Mouse (Mus musculus): Measurements from ENCODE around the gene Sash1. TPM values are rescaled to one million over a fixed set of nuclear protein-coding genes. Genes with fewer than 3 reads are reported as not detected.

Sash1 gene
- polyA plus RNA-seq, 1 experiment from 2014 or later: 3.3 TPM

- WGBS: 84% methylated on average over 6 of the region's 6 CpGs
- no peaks in the 10 kb centered on the region; the same call in 1 of the 2 replicates for H3K9me3 ChIP-seq (replicated peaks; ENCODE audit: control insufficient read depth, low read length)
- H3K4me3 ChIP-seq (ENCODE audit: low read depth, low read length): no peak overlapping the region
- no peak overlapping the region for H3K4me2 ChIP-seq (ENCODE audit: low read depth, low read length)
- no peaks in the 10 kb centered on the region for H3K27me3 ChIP-seq (ENCODE audit: control insufficient read depth, insufficient read depth, low read length)
- H3K36me3 ChIP-seq (replicated peaks; ENCODE audit: control insufficient read depth, insufficient read depth, low read depth, low read length): no peaks in the 10 kb centered on the region
- ATAC-seq (replicated peaks; ENCODE audit: insufficient number of reproducible peaks, low FRiP score, low TSS enrichment, low read depth) (no peak), DNase-seq (ENCODE audit: low spot score) (no peak)
- H3K9ac ChIP-seq (replicated peaks; ENCODE audit: low read length): no peak overlapping the region
- no peak overlapping the region for H3K27ac ChIP-seq (replicated peaks; ENCODE audit: low read depth, low read length)
- H3K4me1 ChIP-seq (ENCODE audit: control insufficient read depth, insufficient read depth, low read length): no peaks in the 10 kb centered on the region; the same call in 1 of the 2 replicates
Measured at GRCm38 (mm10) chr10:8797826-8798225, 88.0 kb downstream of the Sash1 start.

- Histone ChIP-seq H3K27ac (replicated peaks; ENCODE audit: low read depth, low read length) (no peak overlapping the region), H3K9me3 (replicated peaks; ENCODE audit: control insufficient read depth, low read length) (no peaks in the 10 kb centered on the region; the same call in 1 of the 2 replicates), H3K9ac (replicated peaks; ENCODE audit: low read length) (no peak overlapping the region), H3K4me3 (ENCODE audit: low read depth, low read length) (no peak overlapping the region), H3K4me2 (ENCODE audit: low read depth, low read length) (no peak overlapping the region), H3K4me1 (ENCODE audit: control insufficient read depth, insufficient read depth, low read length) (no peaks in the 10 kb centered on the region), H3K36me3 (replicated peaks; ENCODE audit: control insufficient read depth, insufficient read depth, low read depth, low read length) (no peaks in the 10 kb centered on the region), H3K27me3 (ENCODE audit: control insufficient read depth, insufficient read depth, low read length) (no peaks in the 10 kb centered on the region)
- WGBS: 40% methylated on average over 7 of the region's 7 CpGs
- ATAC-seq (replicated peaks; ENCODE audit: insufficient number of reproducible peaks, low FRiP score, low TSS enrichment, low read depth) (no peak), DNase-seq (ENCODE audit: low spot score) (peak; percentile 78)
Measured at GRCm38 (mm10) chr10:8795336-8795735, 90.5 kb downstream of the Sash1 start.

- Histone ChIP-seq H3K9ac (replicated peaks; ENCODE audit: low read length) (no peak overlapping the region), H3K4me3 (ENCODE audit: low read depth, low read length) (no peak overlapping the region), H3K9me3 (replicated peaks; ENCODE audit: control insufficient read depth, low read length) (no peaks in the 10 kb centered on the region), H3K36me3 (replicated peaks; ENCODE audit: control insufficient read depth, insufficient read depth, low read depth, low read length) (no peaks in the 10 kb centered on the region), H3K27ac (replicated peaks; ENCODE audit: low read depth, low read length) (no peak overlapping the region), H3K4me2 (ENCODE audit: low read depth, low read length) (no peak overlapping the region), H3K27me3 (ENCODE audit: control insufficient read depth, insufficient read depth, low read length) (no peaks in the 10 kb centered on the region), H3K4me1 (ENCODE audit: control insufficient read depth, insufficient read depth, low read length) (no peaks in the 10 kb centered on the region)
- no peak for ATAC-seq (replicated peaks; ENCODE audit: insufficient number of reproducible peaks, low FRiP score, low TSS enrichment, low read depth)
- peak; percentile 76 for DNase-seq (ENCODE audit: low spot score)
- WGBS: 62% methylated on average over 5 of the region's 5 CpGs
Measured at GRCm38 (mm10) chr10:8792412-8792811, 93.5 kb downstream of the Sash1 start.

GRCm38 (mm10) chr10:8789096-8789495 is 96.8 kb downstream of the Sash1 start:
- no peaks in the 10 kb centered on the region for H3K27me3 ChIP-seq (ENCODE audit: control insufficient read depth, insufficient read depth, low read length)
- H3K27ac ChIP-seq (replicated peaks; ENCODE audit: low read depth, low read length): no peak overlapping the region
- DNase-seq (ENCODE audit: low spot score): no peak
- no peak for ATAC-seq (replicated peaks; ENCODE audit: insufficient number of reproducible peaks, low FRiP score, low TSS enrichment, low read depth)
- no peaks in the 10 kb centered on the region for H3K36me3 ChIP-seq (replicated peaks; ENCODE audit: control insufficient read depth, insufficient read depth, low read depth, low read length)
- H3K4me3 ChIP-seq (ENCODE audit: low read depth, low read length): no peak overlapping the region
- no peaks in the 10 kb centered on the region for H3K4me1 ChIP-seq (ENCODE audit: control insufficient read depth, insufficient read depth, low read length)
- H3K4me2 ChIP-seq (ENCODE audit: low read depth, low read length): no peak overlapping the region
- H3K9me3 ChIP-seq (replicated peaks; ENCODE audit: control insufficient read depth, low read length): no peaks in the 10 kb centered on the region
- H3K9ac ChIP-seq (replicated peaks; ENCODE audit: low read length): no peak overlapping the region
- WGBS: 95% methylated on average over 6 of the region's 6 CpGs

GRCm38 (mm10) chr10:8787221-8787620 is 98.6 kb downstream of the Sash1 start:
- Histone ChIP-seq H3K4me3 (ENCODE audit: low read depth, low read length) (no peak overlapping the region), H3K36me3 (replicated peaks; ENCODE audit: control insufficient read depth, insufficient read depth, low read depth, low read length) (no peaks in the 10 kb centered on the region), H3K9ac (replicated peaks; ENCODE audit: low read length) (no peak overlapping the region), H3K27ac (replicated peaks; ENCODE audit: low read depth, low read length) (no peak overlapping the region), H3K9me3 (replicated peaks; ENCODE audit: control insufficient read depth, low read length) (no peaks in the 10 kb centered on the region), H3K4me2 (ENCODE audit: low read depth, low read length) (no peak overlapping the region), H3K27me3 (ENCODE audit: control insufficient read depth, insufficient read depth, low read length) (no peaks in the 10 kb centered on the region), H3K4me1 (ENCODE audit: control insufficient read depth, insufficient read depth, low read length) (no peaks in the 10 kb centered on the region)
- no peak for DNase-seq (ENCODE audit: low spot score)
- no peak for ATAC-seq (replicated peaks; ENCODE audit: insufficient number of reproducible peaks, low FRiP score, low TSS enrichment, low read depth)
- 57% methylated on average over 2 of the region's 2 CpGs for WGBS

- H3K27ac ChIP-seq (replicated peaks; ENCODE audit: low read depth, low read length): no peak overlapping the region
- H3K9me3 ChIP-seq (replicated peaks; ENCODE audit: control insufficient read depth, low read length): no peaks in the 10 kb centered on the region
- no peak overlapping the region for H3K4me3 ChIP-seq (ENCODE audit: low read depth, low read length)
- no peaks in the 10 kb centered on the region for H3K4me1 ChIP-seq (ENCODE audit: control insufficient read depth, insufficient read depth, low read length)
- H3K4me2 ChIP-seq (ENCODE audit: low read depth, low read length): no peak overlapping the region
- DNase-seq (ENCODE audit: low spot score) (no peak), ATAC-seq (replicated peaks; ENCODE audit: insufficient number of reproducible peaks, low FRiP score, low TSS enrichment, low read depth) (no peak)
- H3K27me3 ChIP-seq (ENCODE audit: control insufficient read depth, insufficient read depth, low read length): no peaks in the 10 kb centered on the region
- H3K36me3 ChIP-seq (replicated peaks; ENCODE audit: control insufficient read depth, insufficient read depth, low read depth, low read length): no peaks in the 10 kb centered on the region
- H3K9ac ChIP-seq (replicated peaks; ENCODE audit: low read length): no peak overlapping the region
- 35% methylated on average over 11 of the region's 11 CpGs for WGBS
Measured at GRCm38 (mm10) chr10:8785451-8786145, 100.3 kb downstream of the Sash1 start.

- WGBS: 85% methylated on average over 10 of the region's 10 CpGs
Measured at GRCm38 (mm10) chr10:8781876-8782372, 103.9 kb downstream of the Sash1 start.

GRCm38 (mm10) chr10:8779842-8780241 is 106.0 kb downstream of the Sash1 start:
- no peaks in the 10 kb centered on the region for H3K36me3 ChIP-seq (replicated peaks; ENCODE audit: control insufficient read depth, insufficient read depth, low read depth, low read length)
- no peak for ATAC-seq (replicated peaks; ENCODE audit: insufficient number of reproducible peaks, low FRiP score, low TSS enrichment, low read depth)

More at GRCm38 (mm10) chr10:8781876-8782372, 103.9 kb downstream of the Sash1 start:
- Histone ChIP-seq H3K9ac (replicated peaks; ENCODE audit: low read length) (no peak overlapping the region), H3K4me3 (ENCODE audit: low read depth, low read length) (no peak overlapping the region), H3K27me3 (ENCODE audit: control insufficient read depth, insufficient read depth, low read length) (no peaks in the 10 kb centered on the region), H3K27ac (replicated peaks; ENCODE audit: low read depth, low read length) (no peak overlapping the region), H3K4me1 (ENCODE audit: control insufficient read depth, insufficient read depth, low read length) (no peaks in the 10 kb centered on the region), H3K36me3 (replicated peaks; ENCODE audit: control insufficient read depth, insufficient read depth, low read depth, low read length) (no peaks in the 10 kb centered on the region), H3K4me2 (ENCODE audit: low read depth, low read length) (no peak overlapping the region), H3K9me3 (replicated peaks; ENCODE audit: control insufficient read depth, low read length) (no peaks in the 10 kb centered on the region)
- DNase-seq (ENCODE audit: low spot score) (no peak), ATAC-seq (replicated peaks; ENCODE audit: insufficient number of reproducible peaks, low FRiP score, low TSS enrichment, low read depth) (no peak)

More at GRCm38 (mm10) chr10:8779842-8780241, 106.0 kb downstream of the Sash1 start:
- Histone ChIP-seq H3K9me3 (replicated peaks; ENCODE audit: control insufficient read depth, low read length) (no peaks in the 10 kb centered on the region), H3K4me2 (ENCODE audit: low read depth, low read length) (no peak overlapping the region), H3K9ac (replicated peaks; ENCODE audit: low read length) (no peak overlapping the region), H3K4me3 (ENCODE audit: low read depth, low read length) (no peak overlapping the region), H3K4me1 (ENCODE audit: control insufficient read depth, insufficient read depth, low read length) (no peaks in the 10 kb centered on the region), H3K27ac (replicated peaks; ENCODE audit: low read depth, low read length) (no peak overlapping the region), H3K27me3 (ENCODE audit: control insufficient read depth, insufficient read depth, low read length) (no peaks in the 10 kb centered on the region)
- DNase-seq (ENCODE audit: low spot score): no peak
- WGBS: 94% methylated on average over 4 of the region's 4 CpGs
